Mouse (Mus musculus): Measurements from ENCODE around the gene Soga3. TPM values are rescaled to one million over a fixed set of nuclear protein-coding genes. Genes with fewer than 3 reads are reported as not detected.

Gene Soga3
- total RNA-seq, 2 experiments from 2014 or later, result 0.16 to 0.56 TPM

- DNase-seq, result no peak
These were observed 65.1 kb downstream of the Soga3 start for GRCm38 (mm10) chr10:29208735-29209134.

GRCm38 (mm10) chr10:29211453-29211852 lies 67.8 kb downstream of the Soga3 start, which contains the start of gene 9330159F19Rik:
Gene 9330159F19Rik, plus strand, starts transcription at chr10:29211606.
- DNase-seq, result peak; percentile 26

- no peak for DNase-seq
These were observed 70.0 kb downstream of the Soga3 start for GRCm38 (mm10) chr10:29213534-29214100.

GRCm38 (mm10) chr10:29216957-29217356 lies 73.3 kb downstream of the Soga3 start:
- no peak for DNase-seq

GRCm38 (mm10) chr10:29217451-29217850 lies 73.8 kb downstream of the Soga3 start:
- no peak for DNase-seq

- no peak for DNase-seq
These were observed 81.7 kb downstream of the Soga3 start for GRCm38 (mm10) chr10:29225329-29225728.

- DNase-seq, result no peak
These were observed 87.6 kb downstream of the Soga3 start for GRCm38 (mm10) chr10:29231208-29231607.

Other genes starting within 250 kb of the Soga3 start
- not detected for gene 2310057J18Rik, start 157.5 kb upstream of the Soga3 start, total RNA-seq (2021)
- gene Gm49353, start 55.1 kb downstream of the Soga3 start, total RNA-seq (2021), result under 1 TPM in 1 of 2 experiments, not detected in 1; 0.52 TPM
- gene 9330159F19Rik, start 67.8 kb downstream of the Soga3 start, total RNA-seq (2021), result 10 to 100 TPM in 1 of 2 experiments, 1 to 10 TPM in 1; 9.9 to 10.9 TPM
- 10 to 100 TPM; 24.2 to 28.5 TPM for gene Echdc1, start 169.3 kb downstream of the Soga3 start, total RNA-seq (2021)
- 10 to 100 TPM; 47.1 to 49.4 TPM for gene Rnf146, start 218.6 kb downstream of the Soga3 start, total RNA-seq (2021)